Mouse (Mus musculus) ES-E14 (cell line): ENCODE measurements around the gene Kcna2. TPM values are rescaled to one million over a fixed set of nuclear protein-coding genes. Genes with fewer than 3 reads are reported as not detected.

Experiments used
- DNase-seq: peaks from one replicate; pipeline ENCODE4 v3.0.0-alpha.2; 2013; ENCODE audit warnings: low read depth, low spot score
- H3K27ac ChIP-seq: 2 replicates; pipeline ENCODE4 v1.5.1; 2012; ENCODE audit warnings: low read depth, mild to moderate bottlenecking, low read length, moderate library complexity, mixed read lengths; ENCODE audit not compliant: poor library complexity, insufficient read depth, severe bottlenecking
- H3K36me3 ChIP-seq: 2 replicates; pipeline ENCODE4 v1.6.1; 2012; ENCODE audit warnings: mild to moderate bottlenecking, low read length, moderate library complexity, mixed read lengths; ENCODE audit not compliant: control insufficient read depth, poor library complexity, insufficient read depth, severe bottlenecking
- H3K4me1 ChIP-seq, 2 experiments: fragments of 150-350 bp in 1 of 2; sonication (generic) in 1 of 2; 2 replicates each; pipeline ENCODE4 v1.6.1; 2012; ENCODE audit warnings: low read length in 2 of 2, mild to moderate bottlenecking in 1 of 2, mixed read lengths in 1 of 2; ENCODE audit not compliant: control insufficient read depth in 2 of 2, insufficient read depth in 2 of 2, poor library complexity in 1 of 2
- H3K4me3 ChIP-seq, 2 experiments: fragments of 150-350 bp in 1 of 2; sonication (generic) in 1 of 2; 2 replicates each; pipeline ENCODE4 v1.5.1; 2012; ENCODE audit warnings: low read length in 2 of 2, low read depth in 1 of 2, mild to moderate bottlenecking in 1 of 2, mixed read lengths in 1 of 2; ENCODE audit not compliant: insufficient read depth in 1 of 2, poor library complexity in 1 of 2, severe bottlenecking in 1 of 2
- H3K9ac ChIP-seq: 2 replicates; pipeline ENCODE4 v1.6.1; 2012; ENCODE audit warnings: low read depth, mild to moderate bottlenecking, low read length, mixed read lengths; ENCODE audit not compliant: poor library complexity, insufficient read depth, severe bottlenecking
- H3K9me3 ChIP-seq: fragments of 150-350 bp; sonication (generic); 2 replicates; pipeline ENCODE4 v1.6.1; 2012; ENCODE audit warnings: low read depth, mild to moderate bottlenecking, low read length; ENCODE audit not compliant: control insufficient read depth, insufficient read depth
- CHD2 ChIP-seq: IDR thresholded peaks from 2 replicates; pipeline ENCODE4 v1.6.1; 2014; ENCODE audit warnings: mild to moderate bottlenecking, low read depth, low read length, inconsistent platforms
- HCFC1 ChIP-seq: IDR thresholded peaks from 2 replicates; pipeline ENCODE4 v1.6.1; 2012; ENCODE audit warnings: low read length, inconsistent platforms, borderline replicate concordance; ENCODE audit not compliant: insufficient read depth
- MAFK ChIP-seq: IDR thresholded peaks from 2 replicates; pipeline ENCODE4 v1.6.1; 2014; ENCODE audit warnings: mild to moderate bottlenecking, low read depth, low read length, inconsistent platforms; ENCODE audit not compliant: insufficient read depth
- ZC3H11A ChIP-seq: IDR thresholded peaks from 2 replicates; pipeline ENCODE4 v1.6.1; 2012; ENCODE audit warnings: low read depth, mild to moderate bottlenecking, inconsistent platforms, low read length, borderline replicate concordance
- ZNF384 ChIP-seq: IDR thresholded peaks from 2 replicates; pipeline ENCODE4 v1.6.1; 2012; ENCODE audit warnings: low read depth, low read length, inconsistent platforms
- in situ Hi-C, 2 experiments: fragments of 600-800 bp; cut with MboI; formaldehyde crosslinking; loops; one replicate each; pipeline ENCODE4 v1.15.1; 2025; ENCODE audit warnings: low sequenced_read_pairs in 2 of 2, inconsistent platforms in 1 of 2; ENCODE audit not compliant: unreplicated experiment in 2 of 2
- total RNA-seq: library from RNA; depleted of rRNA; stranded (reverse); fragments of 300-350 nt; gene quantifications from 2 replicates; pipeline ENCODE4 v1.2.3, GENCODE M21; 2012

The Kcna2 gene
- total RNA-seq, 1 experiment = under 0.01 TPM

DNA sequence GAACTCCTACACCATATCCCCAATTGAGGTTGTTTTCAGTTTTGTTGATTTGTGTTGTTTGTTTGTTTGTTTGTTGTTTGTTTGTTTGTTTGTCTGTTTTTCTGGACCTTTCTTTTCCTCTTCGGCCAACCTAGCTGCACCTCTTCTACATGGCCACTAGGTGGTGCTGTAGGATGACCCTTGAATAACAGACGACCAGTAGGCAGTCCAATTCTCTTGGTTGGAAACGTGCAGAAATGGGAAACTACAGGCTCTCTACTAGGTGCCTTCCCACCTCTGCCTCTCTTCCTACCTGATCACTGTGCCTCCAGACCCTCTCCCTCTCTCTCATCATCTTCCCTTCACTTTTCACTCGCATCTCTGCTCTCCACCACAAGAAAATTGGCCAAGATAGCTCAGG is 6.9 kb upstream of the Kcna2 start:
- in situ Hi-C loops = loop anchor here in 1 of 2 experiments (10.0 kb wide), 1 partner anchor 371 kb away; no protein-coding TSS in a partner anchor
- no peak overlapping the region for H3K9ac ChIP-seq
- no peak overlapping the region for H3K4me3 ChIP-seq
- H3K27ac ChIP-seq = no peak overlapping the region
- no peaks in the 10 kb centered on the region for H3K36me3 ChIP-seq
- TF ChIP-seq ZNF384 (no peak), ZC3H11A (peak; percentile 65; the same call in 1 of the 2 replicates)
- no peaks in the 10 kb centered on the region for H3K4me1 ChIP-seq
- H3K9me3 ChIP-seq = no peaks in the 10 kb centered on the region
- no peak for DNase-seq

DNA sequence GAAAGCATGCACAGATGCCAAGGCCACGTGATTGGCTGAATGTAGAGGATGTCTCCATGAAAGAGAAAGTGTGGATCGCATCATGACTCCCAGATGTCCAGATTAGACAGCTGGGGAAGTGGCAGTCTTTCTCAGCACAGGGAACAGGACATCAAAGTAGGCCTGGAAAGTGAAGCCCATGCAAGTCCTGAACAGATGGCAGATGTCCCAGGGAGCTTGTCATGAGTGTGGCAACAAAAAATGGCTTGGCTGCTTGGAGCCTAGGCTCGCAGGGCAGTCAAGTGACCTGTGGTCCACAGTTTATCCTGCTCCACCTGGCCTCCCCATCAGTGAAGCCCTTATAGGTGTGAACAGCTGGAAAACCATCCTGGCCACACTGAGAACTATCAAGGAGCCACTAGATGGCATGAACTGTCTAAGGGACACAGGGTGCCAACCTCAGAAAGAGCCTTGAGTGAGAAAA is 4.6 kb upstream of the Kcna2 start:
- no peaks in the 10 kb centered on the region for H3K9me3 ChIP-seq
- in situ Hi-C loops = loop anchor here in 1 of 2 experiments (10.0 kb wide), 1 partner anchor 369 kb away; no protein-coding TSS in a partner anchor
- no peak overlapping the region for H3K4me3 ChIP-seq
- no peaks in the 10 kb centered on the region for H3K36me3 ChIP-seq
- H3K27ac ChIP-seq = no peak overlapping the region
- TF ChIP-seq ZNF384 = no peak
- no peak for TF ChIP-seq ZC3H11A
- no peak for TF ChIP-seq MAFK
- no peak overlapping the region for H3K9ac ChIP-seq
- DNase-seq = no peak
- peaks cover 0 to 5% of the 10 kb centered on the region in 2 experiments; a peak in 1 of 4 replicates for H3K4me1 ChIP-seq

DNA sequence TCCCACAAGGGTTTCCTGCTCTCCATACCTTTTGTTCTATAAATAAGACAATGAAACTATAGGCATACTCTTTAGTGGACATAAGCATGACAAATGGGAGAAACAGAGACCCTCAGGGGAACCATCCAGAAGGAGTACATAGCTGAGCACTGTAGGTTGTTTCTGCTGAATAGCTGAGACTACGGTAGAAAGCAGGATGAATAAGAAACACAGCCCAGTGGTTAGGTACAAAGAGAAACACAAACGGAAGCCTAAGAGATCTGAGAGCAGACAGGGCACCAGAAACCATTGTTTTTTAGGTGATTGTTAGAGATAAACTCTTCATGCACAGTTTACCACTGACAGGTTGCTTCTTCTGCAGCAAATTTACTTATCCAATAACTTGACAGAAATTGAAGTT is 1.1 kb upstream of the Kcna2 start:
- Histone ChIP-seq H3K4me3 (no peak overlapping the region), H3K36me3 (no peaks in the 10 kb centered on the region), H3K9ac (no peak overlapping the region), H3K9me3 (no peaks in the 10 kb centered on the region), H3K4me1 (peaks cover 0 to 5% of the 10 kb centered on the region in 2 experiments; a peak in 1 of 4 replicates), H3K27ac (no peak overlapping the region)
- no peak for TF ChIP-seq ZNF384
- no peak for DNase-seq
- in situ Hi-C loops = loop anchor here in 1 of 2 experiments (10.0 kb wide), 1 partner anchor 365 kb away; no protein-coding TSS in a partner anchor

DNA sequence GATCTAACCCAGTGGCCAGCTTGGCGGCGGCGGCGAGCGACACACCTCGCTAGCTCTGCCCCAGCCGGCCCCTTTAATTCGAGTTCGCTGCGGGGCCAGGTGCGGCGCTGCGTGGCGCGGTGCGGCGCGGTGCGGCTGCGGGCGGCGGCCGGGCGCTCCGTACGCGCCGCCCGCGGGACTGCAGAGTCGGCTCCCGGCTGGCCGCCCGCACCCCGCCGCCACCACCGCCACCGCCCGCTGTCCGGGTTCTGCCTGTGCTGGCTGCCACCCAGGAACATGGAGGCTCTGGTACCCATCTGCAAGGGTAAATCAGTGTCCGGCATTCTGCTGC is 475 bp downstream of the Kcna2 start:
- H3K9ac ChIP-seq = no peak overlapping the region
- no peaks in the 10 kb centered on the region for H3K9me3 ChIP-seq
- H3K4me3 ChIP-seq = peak overlapping the region; percentile 63 to 65
- in situ Hi-C loops = no loop called here
- peaks cover 0 to 5% of the 10 kb centered on the region in 2 experiments; a peak in 1 of 4 replicates for H3K4me1 ChIP-seq
- no peak overlapping the region for H3K27ac ChIP-seq
- TF ChIP-seq HCFC1 (no peak), CHD2 (no peak), ZC3H11A (no peak), ZNF384 (no peak), MAFK (no peak)
- DNase-seq = no peak
- H3K36me3 ChIP-seq = no peaks in the 10 kb centered on the region

DNA sequence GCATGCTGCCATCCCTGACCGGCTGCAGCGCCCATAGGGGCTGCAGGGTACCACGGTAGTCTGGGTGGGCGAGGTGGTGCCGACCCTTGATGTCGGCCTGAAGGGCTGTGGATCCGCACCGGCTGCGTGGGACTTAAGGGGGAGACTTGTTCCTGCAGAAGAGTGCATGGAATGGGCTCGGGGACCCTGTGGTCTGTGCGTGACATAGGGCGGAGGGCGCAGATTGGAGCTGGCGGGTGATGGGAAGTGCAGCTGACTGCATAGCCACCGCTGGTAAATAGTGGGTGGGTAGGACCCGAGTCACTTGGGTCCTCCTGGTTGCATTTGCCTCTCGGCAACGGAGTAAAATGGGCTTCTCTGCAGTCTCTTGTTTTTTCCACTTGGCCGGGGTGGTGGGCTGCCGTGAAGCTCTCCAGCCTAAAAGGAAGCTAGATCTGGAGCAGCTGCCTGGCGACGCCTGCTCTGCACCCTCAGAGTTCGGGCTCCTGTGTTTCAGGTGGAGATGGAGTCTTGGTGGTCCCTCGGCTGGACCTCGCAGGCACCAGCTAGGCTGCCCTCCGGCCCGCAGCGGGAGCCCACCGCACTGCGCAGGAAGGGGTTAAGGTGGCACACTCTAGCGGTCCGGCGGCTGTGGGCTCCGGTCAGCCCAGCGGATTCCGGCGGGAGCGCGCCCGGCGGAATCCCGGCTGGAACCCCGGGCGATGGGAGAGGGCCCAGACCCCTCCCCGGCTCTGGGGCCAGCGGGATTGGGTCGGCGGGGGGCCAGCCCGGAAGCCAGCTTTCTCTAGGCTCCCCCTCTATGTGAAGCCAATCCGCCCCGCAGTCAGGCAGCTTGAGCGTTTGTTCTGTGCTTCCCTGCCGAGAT is 1.1 kb downstream of the Kcna2 start:
- no peak overlapping the region for H3K27ac ChIP-seq
- no peaks in the 10 kb centered on the region for H3K9me3 ChIP-seq
- 0 out of 2 replicates have a peak overlapping the region, but pooled peaks have one; percentile 17 for H3K9ac ChIP-seq
- peaks cover 0 to 5% of the 10 kb centered on the region in 2 experiments; a peak in 1 of 4 replicates for H3K4me1 ChIP-seq
- in situ Hi-C loops = no loop called here
- DNase-seq = no peak
- H3K36me3 ChIP-seq = no peaks in the 10 kb centered on the region
- peak overlapping the region; percentile 63 to 65 for H3K4me3 ChIP-seq
- no peak for TF ChIP-seq MAFK
- no peak for TF ChIP-seq CHD2
- no peak for TF ChIP-seq ZNF384
- no peak for TF ChIP-seq HCFC1
- TF ChIP-seq ZC3H11A = no peak
